Mouse (Mus musculus) lung, embryonic 14.5 days (tissue): ENCODE measurements at regions not wholly inside any gene's neighbourhood (a gene's known extent, or its start where the extent isn't known, plus 50 kb on each side); places are given as distances from the start of the nearest gene placed in this dataset.

Experiments used
- ATAC-seq: fragments of 200-750 bp; cut with Nextera tagmentation; 2 replicates; pipeline ENCODE4 v1.8.0; 2017; ENCODE audit warnings: mild to moderate bottlenecking, moderate TSS enrichment, moderate library complexity; ENCODE audit not compliant: insufficient read depth
- DNase-seq: peaks from one replicate; pipeline ENCODE4 v3.0.0-alpha.2; 2015
- H3K27ac ChIP-seq: fragments of 300-500 bp; sonication (generic); 2 replicates; pipeline ENCODE4 v1.5.1; 2014; ENCODE audit warnings: low read depth, mild to moderate bottlenecking, moderate library complexity
- H3K27me3 ChIP-seq: fragments of 300-500 bp; sonication (generic); 2 replicates; pipeline ENCODE4 v1.6.1; 2014; ENCODE audit warnings: low read length, control low read depth; ENCODE audit not compliant: insufficient read depth
- H3K36me3 ChIP-seq: fragments of 300-500 bp; sonication (generic); 2 replicates; pipeline ENCODE4 v1.6.1; 2014; ENCODE audit warnings: control low read depth; ENCODE audit not compliant: insufficient read depth
- H3K4me1 ChIP-seq: fragments of 300-500 bp; sonication (generic); 2 replicates; pipeline ENCODE4 v1.6.1; 2014; ENCODE audit warnings: antibody characterized with exemption, control low read depth; ENCODE audit not compliant: insufficient read depth
- H3K4me2 ChIP-seq: fragments of 300-500 bp; sonication (generic); 2 replicates; pipeline ENCODE4 v1.6.1; 2014; ENCODE audit warnings: mild to moderate bottlenecking
- H3K4me3 ChIP-seq: fragments of 300-500 bp; sonication (generic); 2 replicates; pipeline ENCODE4 v1.5.1; 2014; ENCODE audit warnings: low read depth, low read length
- H3K9ac ChIP-seq: fragments of 300-500 bp; sonication (generic); 2 replicates; pipeline ENCODE4 v1.6.1; 2014
- H3K9me3 ChIP-seq: fragments of 300-500 bp; sonication (generic); 2 replicates; pipeline ENCODE4 v1.6.1; 2016; ENCODE audit warnings: low read depth, low read length, control low read depth
- CTCF ChIP-seq: IDR thresholded peaks from 2 replicates; pipeline ENCODE4 v1.5.1; 2016; ENCODE audit warnings: antibody characterized with exemption, low read depth
- WGBS: fragments of 180-500 bp; shearing (Covaris S2); extraction: QIAGEN DNeasy Blood & Tissue Kit; methylation state at CpG from one replicate; pipeline ENCODE4 v1.1.7; 2014; 5-methylcytosine and 5-hydroxymethylcytosine counted together

- Histone ChIP-seq H3K36me3 (no peaks in the 10 kb centered on the region), H3K9me3 (no peaks in the 10 kb centered on the region), H3K9ac (no peak overlapping the region), H3K4me2 (no peak overlapping the region), H3K4me3 (no peak overlapping the region), H3K27me3 (no peaks in the 10 kb centered on the region), H3K4me1 (no peaks in the 10 kb centered on the region), H3K27ac (no peak overlapping the region)
- no peak for TF ChIP-seq CTCF
- DNase-seq: no peak
- no peak for ATAC-seq
- 80% methylated on average over 1 of the region's 1 CpGs for WGBS
Measured at GRCm38 (mm10) chr14:36623036-36623435, 345.5 kb downstream of the Ccser2 start.

DNA sequence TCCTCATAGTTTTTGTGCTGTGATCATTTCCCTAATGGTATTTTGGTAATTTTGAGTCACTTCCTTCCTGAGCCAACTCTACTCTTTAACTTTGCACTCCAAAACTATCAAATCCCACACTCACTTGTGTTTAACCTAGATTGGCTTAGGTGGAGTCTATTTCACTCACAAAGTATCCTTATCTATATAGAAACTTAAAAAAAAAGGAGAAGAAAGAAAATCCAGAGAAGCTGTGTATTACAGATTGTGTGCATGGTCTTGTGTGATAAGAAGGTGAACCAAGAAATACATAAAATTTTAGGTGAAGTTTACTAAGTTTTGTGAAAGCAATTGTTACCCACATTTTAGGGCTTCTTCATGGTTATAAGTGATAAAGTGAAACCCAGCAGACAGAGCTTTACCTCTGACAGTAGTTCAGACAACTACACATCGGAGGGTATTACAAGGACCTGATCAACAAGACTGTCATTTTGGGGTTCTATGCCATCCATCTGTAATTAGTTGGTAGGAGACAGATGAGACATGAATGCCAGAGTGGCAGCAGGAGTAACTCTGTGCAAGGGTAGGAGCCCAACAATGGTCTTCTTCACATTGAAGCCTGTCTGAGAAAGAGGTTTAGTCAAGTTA is 350.0 kb downstream of the Ccser2 start:
- Histone ChIP-seq H3K27me3 (no peaks in the 10 kb centered on the region), H3K4me3 (no peak overlapping the region), H3K4me2 (no peak overlapping the region), H3K27ac (no peak overlapping the region), H3K4me1 (no peaks in the 10 kb centered on the region), H3K36me3 (no peaks in the 10 kb centered on the region), H3K9ac (no peak overlapping the region), H3K9me3 (no peaks in the 10 kb centered on the region)
- DNase-seq (no peak), ATAC-seq (no peak)
- WGBS: 77% methylated on average over 1 of the region's 1 CpGs
- TF ChIP-seq CTCF: no peak

- ATAC-seq (no peak), DNase-seq (no peak)
- H3K36me3 ChIP-seq: no peaks in the 10 kb centered on the region
- H3K9me3 ChIP-seq: no peaks in the 10 kb centered on the region
- no peak for TF ChIP-seq CTCF
- H3K9ac ChIP-seq: no peak overlapping the region
- no peak overlapping the region for H3K27ac ChIP-seq
- no peaks in the 10 kb centered on the region for H3K4me1 ChIP-seq
- no peak overlapping the region for H3K4me2 ChIP-seq
- no peak overlapping the region for H3K4me3 ChIP-seq
- WGBS: 79% methylated on average over 5 of the region's 5 CpGs
- H3K27me3 ChIP-seq: no peaks in the 10 kb centered on the region
Measured at GRCm38 (mm10) chr14:36617987-36618386, 350.6 kb downstream of the Ccser2 start.

GRCm38 (mm10) chr14:36614926-36615325 is 353.7 kb downstream of the Ccser2 start:
- H3K4me3 ChIP-seq: no peak overlapping the region
- no peak overlapping the region for H3K4me2 ChIP-seq
- no peak overlapping the region for H3K27ac ChIP-seq
- H3K36me3 ChIP-seq: no peaks in the 10 kb centered on the region
- H3K27me3 ChIP-seq: no peaks in the 10 kb centered on the region
- DNase-seq (no peak), ATAC-seq (no peak)
- no peak overlapping the region for H3K9ac ChIP-seq
- TF ChIP-seq CTCF: no peak
- no peaks in the 10 kb centered on the region for H3K9me3 ChIP-seq
- no peaks in the 10 kb centered on the region for H3K4me1 ChIP-seq
- 62% methylated on average over 3 of the region's 3 CpGs for WGBS

- 66% methylated on average over 3 of the region's 3 CpGs for WGBS
- no peak overlapping the region for H3K9ac ChIP-seq
- H3K9me3 ChIP-seq: no peaks in the 10 kb centered on the region
- no peaks in the 10 kb centered on the region for H3K27me3 ChIP-seq
- no peak for TF ChIP-seq CTCF
- no peak for ATAC-seq
- DNase-seq: no peak
- H3K4me3 ChIP-seq: no peak overlapping the region
- no peaks in the 10 kb centered on the region for H3K4me1 ChIP-seq
- no peaks in the 10 kb centered on the region for H3K36me3 ChIP-seq
- H3K27ac ChIP-seq: no peak overlapping the region
- no peak overlapping the region for H3K4me2 ChIP-seq
Measured at GRCm38 (mm10) chr14:36612860-36613259, 355.7 kb downstream of the Ccser2 start.

GRCm38 (mm10) chr14:36584065-36584635 is 384.4 kb downstream of the Ccser2 start:
- peak; percentile 37 for TF ChIP-seq CTCF
- 46% methylated on average over 4 of the region's 4 CpGs for WGBS
- peak; percentile 15 for DNase-seq

DNA sequence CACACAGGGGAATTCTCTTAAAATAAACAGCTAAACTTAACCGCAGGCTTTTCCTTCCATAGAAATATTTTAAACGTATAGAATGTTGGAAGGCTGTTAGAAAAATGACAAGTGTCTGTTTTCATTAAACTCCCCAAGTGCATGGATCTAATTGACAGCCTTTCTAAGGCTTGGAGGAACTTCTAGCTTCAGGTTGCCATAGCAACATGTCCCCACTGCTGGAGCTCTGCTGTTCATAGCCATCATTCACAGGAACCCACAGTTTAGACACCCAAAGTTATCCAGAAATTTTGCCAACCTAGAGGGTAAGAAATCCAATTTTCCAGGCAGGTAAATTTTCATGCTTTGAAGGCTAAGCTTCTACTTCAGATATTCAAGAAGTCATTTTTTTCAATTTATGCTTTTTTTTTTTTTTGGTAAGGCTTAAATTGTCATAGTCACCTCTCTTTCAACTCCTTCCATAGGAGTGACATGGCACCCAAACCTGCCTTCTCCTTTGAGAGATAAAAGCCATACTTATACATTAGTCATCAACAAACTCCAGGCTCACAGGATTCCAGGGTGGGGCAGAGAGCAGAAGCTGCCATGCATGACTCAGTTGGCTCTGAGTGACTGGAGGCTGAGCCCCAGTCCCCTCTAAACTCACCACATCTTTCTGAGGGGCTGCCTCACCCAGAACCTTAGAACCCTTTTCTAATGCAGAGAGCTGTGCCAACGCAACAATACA is 385.1 kb downstream of the Ccser2 start:
- ATAC-seq: no peak
- TF ChIP-seq CTCF: no peak
- H3K9ac ChIP-seq: no peak overlapping the region
- H3K4me3 ChIP-seq: no peak overlapping the region
- no peak overlapping the region for H3K4me2 ChIP-seq
- H3K27ac ChIP-seq: no peak overlapping the region
- no peaks in the 10 kb centered on the region for H3K9me3 ChIP-seq
- WGBS: 56% methylated on average over 3 of the region's 3 CpGs
- no peaks in the 10 kb centered on the region for H3K4me1 ChIP-seq
- no peaks in the 10 kb centered on the region for H3K27me3 ChIP-seq
- DNase-seq: no peak
- no peaks in the 10 kb centered on the region for H3K36me3 ChIP-seq

More at GRCm38 (mm10) chr14:36584065-36584635, 384.4 kb downstream of the Ccser2 start:
- H3K4me1 ChIP-seq: no peaks in the 10 kb centered on the region
- no peaks in the 10 kb centered on the region for H3K27me3 ChIP-seq
- no peak for ATAC-seq
- H3K36me3 ChIP-seq: no peaks in the 10 kb centered on the region
- H3K4me3 ChIP-seq: no peak overlapping the region
- no peak overlapping the region for H3K27ac ChIP-seq
- H3K4me2 ChIP-seq: no peak overlapping the region
- H3K9ac ChIP-seq: no peak overlapping the region
- no peaks in the 10 kb centered on the region for H3K9me3 ChIP-seq
